Mouse (Mus musculus) G1E (cell line): ENCODE results near the gene Cltrn.

Experiments
- CTCF ChIP-seq: IDR thresholded peaks from 2 replicates; pipeline ENCODE4 v1.5.1; 2012; ENCODE audit warnings: low read depth, low read length, inconsistent platforms, mixed read lengths
- POLR2AphosphoS5 ChIP-seq: IDR thresholded peaks from 2 replicates; pipeline ENCODE4 v1.6.1; 2012; ENCODE audit warnings: low read depth, low read length, inconsistent platforms; ENCODE audit not compliant: insufficient replicate concordance

GRCm38 (mm10) chrX:164133531-164133930 is 44.9 kb downstream of the Cltrn start:
- TF ChIP-seq CTCF (no peak), POLR2AphosphoS5 (no peak)
